Mouse (Mus musculus) liver, embryonic 14.5 days (tissue): ENCODE measurements around the gene Ppox. TPM values are rescaled to one million over a fixed set of nuclear protein-coding genes. Genes with fewer than 3 reads are reported as not detected.
A peak's percentile ranks its signal among the peaks of the same experiment; 100 is the strongest.

ENCODE experiments used
- ATAC-seq: fragments of 200-750 bp; cut with Nextera tagmentation; 2 replicates; pipeline ENCODE4 v1.8.0; 2017; ENCODE audit warnings: moderate number of reproducible peaks, mild to moderate bottlenecking, moderate library complexity; ENCODE audit not compliant: insufficient read depth
- DNase-seq, 3 experiments: peaks; one replicate each; pipeline ENCODE4 v3.0.0-alpha.2; 2012 to 2013; ENCODE audit warnings: low read depth in 3 of 3, low spot score in 3 of 3
- H3K27ac ChIP-seq: fragments of 300-500 bp; sonication (generic); 2 replicates; pipeline ENCODE4 v1.5.1; 2014; ENCODE audit warnings: moderate library complexity, mild to moderate bottlenecking, control low read depth, inconsistent platforms
- H3K27me3 ChIP-seq: fragments of 300-500 bp; sonication (generic); 2 replicates; pipeline ENCODE4 v1.6.1; 2014; ENCODE audit warnings: mild to moderate bottlenecking, low read length, moderate library complexity; ENCODE audit not compliant: control insufficient read depth, insufficient read depth
- H3K36me3 ChIP-seq: fragments of 300-500 bp; sonication (generic); replicated peaks from 2 replicates; pipeline ENCODE4 v1.6.1; 2014; ENCODE audit warnings: low read depth; ENCODE audit not compliant: control insufficient read depth, insufficient read depth
- H3K4me1 ChIP-seq, 2 experiments: fragments of 200-500 bp in 1 of 2; fragments of 300-500 bp in 1 of 2; sonication (generic) in 1 of 2; replicated peaks; 2 replicates each; pipeline ENCODE4 v1.6.1; 2012 to 2014; ENCODE audit warnings: antibody characterized with exemption in 1 of 2, inconsistent platforms in 1 of 2, low read length in 1 of 2; ENCODE audit not compliant: control insufficient read depth in 2 of 2, insufficient read depth in 2 of 2
- H3K4me2 ChIP-seq: fragments of 300-500 bp; sonication (generic); 2 replicates; pipeline ENCODE4 v1.6.1; 2014; ENCODE audit warnings: low read depth, mild to moderate bottlenecking, control low read depth, moderate library complexity
- H3K4me3 ChIP-seq, 2 experiments: fragments of 200-500 bp in 1 of 2; fragments of 300-500 bp in 1 of 2; sonication (generic) in 1 of 2; 2 replicates each; pipeline ENCODE4 v1.5.1; 2012 to 2014; ENCODE audit warnings: low read depth in 2 of 2, low read length in 2 of 2, mild to moderate bottlenecking in 2 of 2, control low read depth in 1 of 2, inconsistent platforms in 1 of 2, moderate library complexity in 1 of 2; ENCODE audit not compliant: insufficient read depth in 1 of 2
- H3K9ac ChIP-seq: fragments of 300-500 bp; sonication (generic); replicated peaks from 2 replicates; pipeline ENCODE4 v1.6.1; 2014; ENCODE audit warnings: mild to moderate bottlenecking, control low read depth, moderate library complexity
- H3K9me3 ChIP-seq: fragments of 300-500 bp; sonication (generic); 2 replicates; pipeline ENCODE4 v1.6.1; 2016; ENCODE audit warnings: low read length, mixed read lengths; ENCODE audit not compliant: control insufficient read depth
- CTCF ChIP-seq: IDR thresholded peaks from 2 replicates; pipeline ENCODE4 v1.5.1; 2016; ENCODE audit warnings: antibody characterized with exemption, low read depth, control low read depth
- EP300 ChIP-seq: IDR thresholded peaks from 2 replicates; pipeline ENCODE4 v1.6.1; 2016; ENCODE audit warnings: antibody characterized with exemption, low read depth
- WGBS: fragments of 180-500 bp; shearing (Covaris S2); extraction: QIAGEN DNeasy Blood & Tissue Kit; methylation state at CpG from one replicate; pipeline ENCODE4 v1.1.7; 2014; ENCODE audit not compliant: insufficient replicate concordance; 5-methylcytosine and 5-hydroxymethylcytosine counted together
- polyA plus RNA-seq, 2 experiments: library from polyadenylated mRNA; depleted of rRNA in 1 of 2; stranded (reverse) in 1 of 2; unstranded in 1 of 2; fragments of >200 nt; fragmentation: Nextera tagmentation in 1 of 2; extraction: Ambion mirVana in 1 of 2; gene quantifications; 2 replicates each; pipeline versions ENCODE4 v1.2.1 to v1.2.3; 2012 to 2014

Gene Ppox
- polyA plus RNA-seq (2012; rRNA removed) (161 and 178 TPM in 2 replicates), polyA plus RNA-seq (2014; fragmentation: Nextera tagmentation; extraction: Ambion mirVana) (170 and 191 TPM in 2 replicates)

- ATAC-seq, result peak; percentile 93
- no peaks in the 10 kb centered on the region for H3K27me3 ChIP-seq
- H3K27ac ChIP-seq, result peak within 1 kb of the TSS; percentile 96
- 1% methylated on average over 26 of the region's 26 CpGs for WGBS
- peak within 1 kb of the TSS; percentile 66 to 93 for H3K4me3 ChIP-seq
- H3K36me3 ChIP-seq, result peaks cover 59% of the 10 kb centered on the region
- TF ChIP-seq EP300 (peak; percentile 98), CTCF (peak; percentile 19; the same call in 1 of the 2 replicates)
- H3K9ac ChIP-seq, result peak within 1 kb of the TSS; percentile 100
- peaks cover 8 to 13% of the 10 kb centered on the region in 2 experiments; a peak in 3 of 4 replicates for H3K4me1 ChIP-seq
- DNase-seq, result peak; percentile 99 to 100 (median 100)
- peak within 1 kb of the TSS; percentile 95 for H3K4me2 ChIP-seq
- H3K9me3 ChIP-seq, result no peaks in the 10 kb centered on the region
Observed at GRCm38 (mm10) chr1:171280916-171281527, at the start of gene Ppox. TSS of gene Ppox (minus strand) at chr1:171281186.

DNA sequence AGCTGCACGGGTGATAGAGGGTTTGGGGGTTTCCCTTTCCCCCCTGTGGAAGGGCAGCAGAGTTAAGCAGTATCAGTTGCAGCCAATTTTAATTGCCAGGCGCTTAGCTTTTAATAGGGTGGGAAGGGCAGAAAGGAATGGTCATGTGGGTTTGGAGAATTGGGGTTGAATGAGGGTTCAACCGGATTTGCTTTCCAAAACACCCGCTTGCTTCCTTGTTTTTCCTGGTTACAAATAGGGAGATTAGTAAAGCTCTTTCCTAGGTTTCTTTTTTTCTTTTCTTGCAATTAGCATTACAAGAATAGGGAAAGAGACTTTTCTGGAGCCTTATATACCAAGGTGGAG, 49.2 kb upstream of the Ppox start:
- Histone ChIP-seq H3K4me2 (peak overlapping the region; percentile 84), H3K9me3 (no peaks in the 10 kb centered on the region), H3K27ac (peak overlapping the region; percentile 83), H3K27me3 (no peaks in the 10 kb centered on the region), H3K4me1 (peaks cover 13 to 17% of the 10 kb centered on the region in 2 experiments), H3K4me3 (peak overlapping the region; percentile 73 to 82), H3K36me3 (no peaks in the 10 kb centered on the region), H3K9ac (peak overlapping the region; percentile 96)
- WGBS, result 1% methylated on average over 4 of the region's 4 CpGs
- ATAC-seq (no peak), DNase-seq (no peak)
- TF ChIP-seq CTCF (no peak), EP300 (no peak)

DNA sequence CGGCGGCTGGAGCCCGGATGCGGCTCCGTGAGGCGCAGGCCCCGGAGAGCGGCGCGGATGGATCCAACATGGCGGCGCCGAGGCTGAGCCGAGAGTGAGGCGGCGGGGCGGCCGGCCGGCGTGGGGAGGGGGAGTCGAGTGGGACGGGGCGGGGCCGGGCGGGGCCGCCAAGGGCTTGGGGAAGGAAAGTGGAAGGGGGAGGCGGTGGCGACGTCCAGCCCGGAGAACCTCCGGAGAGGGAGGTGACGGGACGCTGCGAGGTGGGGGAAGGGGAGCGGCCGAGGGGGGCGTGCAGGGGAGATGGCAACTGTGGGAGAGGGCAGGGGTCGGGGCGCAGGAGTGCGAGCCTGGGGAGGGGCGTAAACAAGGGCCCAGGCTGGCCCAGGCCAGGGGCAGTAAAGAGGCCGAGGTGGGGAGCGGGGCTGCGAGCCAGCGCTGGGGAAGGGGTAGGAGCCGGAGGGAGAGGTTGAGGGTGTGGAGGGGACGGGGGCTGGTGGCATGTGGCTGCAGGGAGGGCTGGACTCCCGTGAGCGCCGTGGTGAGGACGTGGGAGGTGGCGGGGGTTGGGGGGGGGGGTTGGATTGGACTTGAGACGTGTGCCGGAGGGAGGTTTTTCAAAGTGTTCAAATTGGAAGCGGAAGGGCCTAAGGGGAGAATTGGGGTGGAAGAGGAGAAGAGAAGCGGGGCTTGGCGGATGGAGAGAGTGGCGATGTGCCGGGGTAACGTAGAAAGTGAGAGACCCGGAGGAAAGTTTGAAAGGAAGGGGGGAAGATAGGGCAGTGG, 48.6 kb upstream of the Ppox start:
- Histone ChIP-seq H3K27ac (peak overlapping the region; percentile 83), H3K9ac (peak overlapping the region; percentile 96), H3K4me1 (peaks cover 13 to 17% of the 10 kb centered on the region in 2 experiments), H3K9me3 (no peaks in the 10 kb centered on the region), H3K36me3 (no peaks in the 10 kb centered on the region), H3K27me3 (no peaks in the 10 kb centered on the region), H3K4me3 (peak overlapping the region; percentile 73 to 82), H3K4me2 (peak overlapping the region; percentile 84)
- DNase-seq (no peak), ATAC-seq (peak; percentile 37; the same call in 1 of the 2 replicates)
- TF ChIP-seq CTCF (no peak), EP300 (no peak)
- 1% methylated on average over 61 of the region's 61 CpGs for WGBS

- under 1% methylated on average over 48 of the region's 48 CpGs for WGBS
- ATAC-seq, result peak; percentile 86
- Histone ChIP-seq H3K9me3 (no peaks in the 10 kb centered on the region), H3K9ac (peak within 1 kb of the TSS; percentile 96), H3K4me3 (peak within 1 kb of the TSS; percentile 73 to 82), H3K4me1 (peaks cover 13 to 17% of the 10 kb centered on the region in 2 experiments), H3K27me3 (no peaks in the 10 kb centered on the region), H3K27ac (peak within 1 kb of the TSS; percentile 83), H3K36me3 (no peaks in the 10 kb centered on the region), H3K4me2 (peak within 1 kb of the TSS; percentile 84)
- TF ChIP-seq CTCF, result no peak; the same call in 1 of the 2 replicates
- TF ChIP-seq EP300, result no peak
- peak; percentile 73 to 78 (median 74) for DNase-seq
Observed at GRCm38 (mm10) chr1:171328839-171329432, 48.0 kb upstream of the Ppox start, which contains the start of gene Dedd. TSS of gene Dedd (plus strand) at chr1:171329145.
